Mouse (Mus musculus) large intestine, adult 2 months (tissue): ENCODE data around the gene Prss22. TPM values are rescaled to one million over a fixed set of nuclear protein-coding genes. Genes with fewer than 3 reads are reported as not detected.

Experiments used
- DNase-seq: peaks from one replicate; pipeline ENCODE4 v3.0.0-alpha.2; 2012; ENCODE audit warnings: low read depth, low spot score
- WGBS: fragments of 180-500 bp; shearing (Covaris S2); methylation state at CpG from one replicate; pipeline ENCODE4 v1.1.7; 2018; 5-methylcytosine and 5-hydroxymethylcytosine counted together
- polyA plus RNA-seq: library from polyadenylated mRNA; depleted of rRNA; stranded (reverse); fragments of >200 nt; gene quantifications from 2 replicates; pipeline ENCODE4 v1.2.3, GENCODE M21; 2012

Prss22 gene
- polyA plus RNA-seq, 1 experiment: 0.11 TPM

GRCm38 (mm10) chr17:24000404-24000803, 2.5 kb upstream of the Prss22 start:
- no peak for DNase-seq
- WGBS: 19% methylated on average over 5 of the region's 5 CpGs

GRCm38 (mm10) chr17:23998383-23998782, 483 bp upstream of the Prss22 start:
- WGBS: 64% methylated on average over 6 of the region's 6 CpGs
- no peak for DNase-seq

GRCm38 (mm10) chr17:23995421-23995820, 2.5 kb downstream of the Prss22 start:
- WGBS: 42% methylated on average over 1 of the region's 1 CpGs
- no peak for DNase-seq

- DNase-seq: no peak
- WGBS: 86% methylated on average over 7 of the region's 7 CpGs
These were observed 3.2 kb downstream of the Prss22 start for GRCm38 (mm10) chr17:23994667-23995066.

GRCm38 (mm10) chr17:23993559-23994428, 4.1 kb downstream of the Prss22 start:
- DNase-seq: no peak
- WGBS: 9% methylated on average over 31 of the region's 31 CpGs

- DNase-seq: no peak
- WGBS: 35% methylated on average over 9 of the region's 9 CpGs
These were observed 4.9 kb downstream of the Prss22 start for GRCm38 (mm10) chr17:23992789-23993553.

- 25% methylated on average over 2 of the region's 2 CpGs for WGBS
- no peak for DNase-seq
These were observed 8.1 kb downstream of the Prss22 start for GRCm38 (mm10) chr17:23989802-23990201.

- 80% methylated on average over 1 of the region's 1 CpGs for WGBS
- DNase-seq: no peak
These were observed 12.9 kb downstream of the Prss22 start for GRCm38 (mm10) chr17:23984989-23985388.

- WGBS: 13% methylated on average over 4 of the region's 4 CpGs
- DNase-seq: no peak
These were observed 15.0 kb downstream of the Prss22 start for GRCm38 (mm10) chr17:23982912-23983311.

- 50% methylated on average over 10 of the region's 10 CpGs for WGBS
- no peak for DNase-seq
These were observed 17.5 kb downstream of the Prss22 start, which contains the start of gene Prss30 for GRCm38 (mm10) chr17:23980297-23980909. Gene Prss30 (minus strand): TSS chr17:23980566.

- 16% methylated on average over 3 of the region's 3 CpGs for WGBS
These were observed 18.4 kb downstream of the Prss22 start for GRCm38 (mm10) chr17:23979471-23979870.

GRCm38 (mm10) chr17:23976665-23977064, 21.2 kb downstream of the Prss22 start:
- DNase-seq: no peak
- 63% methylated on average over 4 of the region's 4 CpGs for WGBS

More at GRCm38 (mm10) chr17:23979471-23979870, 18.4 kb downstream of the Prss22 start:
- no peak for DNase-seq

- no peak for DNase-seq
- 87% methylated on average over 9 of the region's 9 CpGs for WGBS
These were observed 26.6 kb downstream of the Prss22 start for GRCm38 (mm10) chr17:23971315-23971714.

- 9% methylated on average over 1 of the region's 1 CpGs for WGBS
- DNase-seq: no peak
These were observed 28.7 kb downstream of the Prss22 start for GRCm38 (mm10) chr17:23969231-23969630.

GRCm38 (mm10) chr17:23968780-23969179, 29.1 kb downstream of the Prss22 start:
- 41% methylated on average over 2 of the region's 2 CpGs for WGBS
- no peak for DNase-seq

- WGBS: 35% methylated on average over 10 of the region's 10 CpGs
- DNase-seq: peak; percentile 97
These were observed 31.1 kb downstream of the Prss22 start for GRCm38 (mm10) chr17:23966658-23967401.

- WGBS: 67% methylated on average over 6 of the region's 6 CpGs
- DNase-seq: no peak
These were observed 32.0 kb downstream of the Prss22 start for GRCm38 (mm10) chr17:23965805-23966425.

GRCm38 (mm10) chr17:23961573-23962122, 36.3 kb downstream of the Prss22 start:
- WGBS: 17% methylated on average over 4 of the region's 4 CpGs
- DNase-seq: no peak
